Mouse (Mus musculus) embryonic stem cell, embryonic (primary cell): Measurements from ENCODE around the gene Rhot1.

ENCODE experiments used
- CTCF ChIA-PET, 4 experiments: fragments of 300-600 bp in 2 of 4; fragments of 350-600 bp in 2 of 4; sonication (Branson Sonifier 250); formaldehyde crosslinking; loops; one replicate each; lab custom pipeline; 2022; ENCODE audit warnings: inconsistent platforms in 2 of 4; lab: Charles Lee
- POLR2A ChIA-PET, 4 experiments: fragments of 300-600 bp in 2 of 4; fragments of 350-600 bp in 2 of 4; sonication (Branson Sonifier 250); formaldehyde crosslinking; loops; one replicate each; lab custom pipeline; 2022; ENCODE audit warnings: antibody characterized with exemption in 4 of 4, inconsistent platforms in 1 of 4; lab: Charles Lee

Rhot1 gene

GRCm38 (mm10) chr11:80208860-80209800 is at the start of gene Rhot1:
Gene Rhot1 (plus strand): TSS chr11:80209019.
- ChIA-PET POLR2A (interaction anchor here (0.5 to 3.5 kb wide), 72 partner anchors 9 to 1223 kb away, joined by 3 to 18 read pairs (median 4); partner anchors contain the start of genes Crlf3 (in 3 of the 4), Rnf135 (in 3 of the 4), Adap2 (in 2 of the 4) and Zfp207 (in 2 of the 4)), CTCF (interaction anchor here (0.5 to 2.3 kb wide), 49 partner anchors 9 to 671 kb away, joined by 3 to 23 read pairs (median 4); partner anchors contain the start of genes Rnf135 (in 3 of the 4) and Adap2 (in 1 of the 4))

GRCm38 (mm10) chr11:80161041-80161440 is 47.8 kb upstream of the Rhot1 start:
- CTCF ChIA-PET = no interaction called here
- POLR2A ChIA-PET = interaction anchor here in 2 of 4 experiments (1.0 to 3.4 kb wide), 5 partner anchors 8 to 25 kb away, joined by 3 to 14 read pairs (median 5); partner anchors contain the start of genes Rnf135 (in 2 of the 2) and Adap2 (in 1 of the 2)

GRCm38 (mm10) chr11:80163362-80164116 is 45.3 kb upstream of the Rhot1 start:
- POLR2A ChIA-PET = interaction anchor here in 3 of 4 experiments (0.9 to 3.4 kb wide), 11 partner anchors 9 to 219 kb away, joined by 3 to 14 read pairs (median 5); partner anchors contain the start of genes Adap2 (in 3 of the 3), Rnf135 (in 1 of the 3) and Zfp207 (in 1 of the 3)
- CTCF ChIA-PET = interaction anchor here in 2 of 4 experiments (0.6 to 1.4 kb wide), 3 partner anchors 20 to 489 kb away, joined by 4 to 6 read pairs (median 4); partner anchors contain the start of gene Rnf135 (in 1 of the 2)

GRCm38 (mm10) chr11:80164224-80164623 is 44.6 kb upstream of the Rhot1 start:
- CTCF ChIA-PET = no interaction called here
- POLR2A ChIA-PET = interaction anchor here in 3 of 4 experiments (0.9 to 3.4 kb wide), 13 partner anchors 8 to 30 kb away, joined by 3 to 14 read pairs (median 5); partner anchors contain the start of genes Adap2 (in 2 of the 3), Rnf135 (in 1 of the 3) and Tefm (in 1 of the 3)

- ChIA-PET POLR2A (interaction anchor here in 3 of 4 experiments (0.6 to 2.8 kb wide), 17 partner anchors 8 to 452 kb away, joined by 3 to 15 read pairs (median 4); partner anchors contain the start of genes Rnf135 (in 3 of the 3), Adap2 (in 1 of the 3) and Atad5 (in 1 of the 3)), CTCF (interaction anchor here in 2 of 4 experiments (0.6 to 1.1 kb wide), 2 partner anchors 15 to 125 kb away, joined by 3 to 8 read pairs; partner anchors contain the start of gene Rnf135 (in 1 of the 2))
Measured at GRCm38 (mm10) chr11:80168121-80168520, 40.7 kb upstream of the Rhot1 start.

- CTCF ChIA-PET = no interaction called here
Measured at GRCm38 (mm10) chr11:80168611-80169249, 40.1 kb upstream of the Rhot1 start.

GRCm38 (mm10) chr11:80169629-80170028 is 39.2 kb upstream of the Rhot1 start:
- POLR2A ChIA-PET = interaction anchor here in 3 of 4 experiments (0.6 to 1.6 kb wide), 9 partner anchors 8 to 612 kb away, joined by 3 to 8 read pairs (median 4); partner anchors contain the start of genes Adap2 (in 1 of the 3), Crlf3 (in 1 of the 3) and Rnf135 (in 1 of the 3)
- CTCF ChIA-PET = interaction anchor here in 3 of 4 experiments (0.8 to 1.3 kb wide), 4 partner anchors 14 to 258 kb away, joined by 3 to 4 read pairs (median 4); partner anchors contain the start of gene Rnf135 (in 2 of the 3)

More at GRCm38 (mm10) chr11:80168611-80169249, 40.1 kb upstream of the Rhot1 start:
- POLR2A ChIA-PET = interaction anchor here in 2 of 4 experiments (0.6 to 2.8 kb wide), 11 partner anchors 7 to 453 kb away, joined by 3 to 15 read pairs (median 4); partner anchors contain the start of genes Adap2 (in 1 of the 2) and Rnf135 (in 1 of the 2)

GRCm38 (mm10) chr11:80170351-80170750 is 38.5 kb upstream of the Rhot1 start:
- ChIA-PET CTCF (interaction anchor here in 3 of 4 experiments (0.8 to 1.3 kb wide), 4 partner anchors 13 to 258 kb away, joined by 3 to 4 read pairs (median 4); partner anchors contain the start of gene Rnf135 (in 2 of the 3)), POLR2A (interaction anchor here in 3 of 4 experiments (0.6 to 1.6 kb wide), 11 partner anchors 8 to 613 kb away, joined by 3 to 8 read pairs (median 4); partner anchors contain the start of genes Adap2 (in 1 of the 3), Crlf3 (in 1 of the 3) and Rnf135 (in 1 of the 3))

GRCm38 (mm10) chr11:80171884-80172283 is 36.9 kb upstream of the Rhot1 start:
- ChIA-PET POLR2A (interaction anchor here in 2 of 4 experiments (0.6 to 4.0 kb wide), 8 partner anchors 10 to 245 kb away, joined by 3 to 37 read pairs (median 4); partner anchors contain the start of genes Rnf135 (in 2 of the 2) and Adap2 (in 1 of the 2)), CTCF (interaction anchor here in 1 of 4 experiments (1.1 kb wide), 1 partner anchor 12 kb away, joined by 3 read pairs; the partner anchor contains the start of gene Rnf135)

GRCm38 (mm10) chr11:80173963-80174670 is 34.7 kb upstream of the Rhot1 start:
- POLR2A ChIA-PET = interaction anchor here in 3 of 4 experiments (0.6 to 4.0 kb wide), 16 partner anchors 9 to 264 kb away, joined by 3 to 37 read pairs (median 5); partner anchors contain the start of genes Rnf135 (in 3 of the 3), Adap2 (in 2 of the 3) and Tefm (in 1 of the 3)
- CTCF ChIA-PET = interaction anchor here in 3 of 4 experiments (0.6 to 2.0 kb wide), 6 partner anchors 9 to 1852 kb away, joined by 3 to 10 read pairs (median 4); partner anchors contain the start of genes Rnf135 (in 2 of the 3) and Rhot1 (in 1 of the 3)

GRCm38 (mm10) chr11:80176911-80177895 is 31.6 kb upstream of the Rhot1 start:
- POLR2A ChIA-PET = interaction anchor here (0.6 to 4.1 kb wide), 46 partner anchors 7 to 311 kb away, joined by 3 to 30 read pairs (median 4); partner anchors contain the start of genes Adap2 (in 3 of the 4), Crlf3 (in 2 of the 4), Rhot1 (in 2 of the 4) and Tefm (in 2 of the 4)
- CTCF ChIA-PET = interaction anchor here in 3 of 4 experiments (0.5 to 2.1 kb wide), 6 partner anchors 17 to 347 kb away, joined by 3 to 7 read pairs (median 4); no protein-coding TSS in a partner anchor

- CTCF ChIA-PET = interaction anchor here in 3 of 4 experiments (0.5 to 2.1 kb wide), 6 partner anchors 15 to 135 kb away, joined by 3 to 10 read pairs (median 4); no protein-coding TSS in a partner anchor
- POLR2A ChIA-PET = interaction anchor here in 3 of 4 experiments (0.5 to 4.1 kb wide), 26 partner anchors 8 to 444 kb away, joined by 3 to 28 read pairs (median 4); partner anchors contain the start of genes Crlf3 (in 2 of the 3), Adap2 (in 1 of the 3) and Tefm (in 1 of the 3)
Measured at GRCm38 (mm10) chr11:80178316-80178715, 30.5 kb upstream of the Rhot1 start.

- ChIA-PET CTCF (interaction anchor here (0.6 to 4.9 kb wide), 7 partner anchors 10 to 227 kb away, joined by 3 to 52 read pairs (median 3); partner anchors contain the start of gene Adap2 (in 1 of the 4)), POLR2A (interaction anchor here (0.6 to 1.4 kb wide), 12 partner anchors 10 to 1265 kb away, joined by 3 to 10 read pairs (median 4); partner anchors contain the start of genes Adap2 (in 1 of the 4) and Tefm (in 1 of the 4))
Measured at GRCm38 (mm10) chr11:80181021-80181749, 27.6 kb upstream of the Rhot1 start.
